Mouse (Mus musculus): ENCODE data around the gene Olfr430. TPM values are rescaled to one million over a fixed set of nuclear protein-coding genes. Genes with fewer than 3 reads are reported as not detected.
"Not testable (repeated sequence)": the region's sequence is repeated elsewhere in the genome, so short reads cannot be mapped to it uniquely, and the experiment has no call there.

Olfr430 gene
- polyA plus RNA-seq (2012; rRNA removed) (not detected in 2 replicates), polyA plus RNA-seq (2014; fragmentation: Nextera tagmentation; extraction: Ambion mirVana) (not detected in 2 replicates)

GRCm38 (mm10) chr1:174066305-174066704, at the start of gene Olfr430:
Gene Olfr430, plus strand, starts transcription at chr1:174066605.
- DNase-seq (ENCODE audit: low spot score) (no peak), ATAC-seq (ENCODE audit: low FRiP score, low read depth) (no peak)
- Histone ChIP-seq H3K9me3 (ENCODE audit: control insufficient read depth, low read length) (no peaks in the 10 kb centered on the region), H3K4me1 (ENCODE audit: control insufficient read depth, insufficient read depth, low read length) (no peaks in the 10 kb centered on the region), H3K27ac (replicated peaks; ENCODE audit: low read depth, low read length) (no peak within 1 kb of the TSS), H3K27me3 (ENCODE audit: control insufficient read depth, insufficient read depth, low read length) (no peaks in the 10 kb centered on the region), H3K36me3 (ENCODE audit: control insufficient read depth, insufficient read depth, low read length) (no peaks in the 10 kb centered on the region), H3K4me2 (replicated peaks; ENCODE audit: low read depth, low read length, severe bottlenecking) (no peak within 1 kb of the TSS), H3K9ac (ENCODE audit: low read depth, low read length, severe bottlenecking) (no peak within 1 kb of the TSS), H3K4me3 (replicated peaks; ENCODE audit: low read length) (no peak within 1 kb of the TSS)
- no peak for TF ChIP-seq POLR2A (IDR thresholded peaks at IDR 0.05; ENCODE audit: borderline replicate concordance, extremely low read depth, insufficient read depth, insufficient read length)
- 85% methylated on average over 3 of the region's 3 CpGs for WGBS

- Histone ChIP-seq H3K27me3 (ENCODE audit: control insufficient read depth, insufficient read depth, low read length) (no peaks in the 10 kb centered on the region), H3K9ac (ENCODE audit: low read depth, low read length, severe bottlenecking) (no peak within 1 kb of the TSS), H3K4me1 (ENCODE audit: control insufficient read depth, insufficient read depth, low read length) (no peaks in the 10 kb centered on the region), H3K36me3 (ENCODE audit: control insufficient read depth, insufficient read depth, low read length) (no peaks in the 10 kb centered on the region), H3K4me2 (replicated peaks; ENCODE audit: low read depth, low read length, severe bottlenecking) (no peak within 1 kb of the TSS), H3K4me3 (replicated peaks; ENCODE audit: low read length) (no peak within 1 kb of the TSS), H3K9me3 (ENCODE audit: control insufficient read depth, low read length) (no peaks in the 10 kb centered on the region), H3K27ac (replicated peaks; ENCODE audit: low read depth, low read length) (no peak within 1 kb of the TSS)
- DNase-seq (ENCODE audit: low spot score) (no peak), ATAC-seq (ENCODE audit: low FRiP score, low read depth) (no peak)
- 45% methylated on average over 1 of the region's 1 CpGs for WGBS
- TF ChIP-seq POLR2A (IDR thresholded peaks at IDR 0.05; ENCODE audit: borderline replicate concordance, extremely low read depth, insufficient read depth, insufficient read length): no peak
These were observed 34.7 kb upstream of the Olfr430 start, which contains the start of gene Ifi205 for GRCm38 (mm10) chr1:174031698-174032097. Gene Ifi205, minus strand, starts transcription at chr1:174031810.

- Histone ChIP-seq H3K4me3 (replicated peaks; ENCODE audit: low read length) (no peak overlapping the region), H3K9me3 (ENCODE audit: control insufficient read depth, low read length) (no peaks in the 10 kb centered on the region), H3K27me3 (ENCODE audit: control insufficient read depth, insufficient read depth, low read length) (no peaks in the 10 kb centered on the region), H3K27ac (replicated peaks; ENCODE audit: low read depth, low read length) (no peak overlapping the region), H3K36me3 (ENCODE audit: control insufficient read depth, insufficient read depth, low read length) (no peaks in the 10 kb centered on the region), H3K4me1 (ENCODE audit: control insufficient read depth, insufficient read depth, low read length) (no peaks in the 10 kb centered on the region), H3K9ac (ENCODE audit: low read depth, low read length, severe bottlenecking) (no peak overlapping the region), H3K4me2 (replicated peaks; ENCODE audit: low read depth, low read length, severe bottlenecking) (no peak overlapping the region)
- DNase-seq (ENCODE audit: low spot score) (no peak), ATAC-seq (ENCODE audit: low FRiP score, low read depth) (no peak)
- TF ChIP-seq POLR2A (IDR thresholded peaks at IDR 0.05; ENCODE audit: borderline replicate concordance, extremely low read depth, insufficient read depth, insufficient read length): no peak
- WGBS: 33% methylated on average over 4 of the region's 4 CpGs
These were observed 30.6 kb upstream of the Olfr430 start for GRCm38 (mm10) chr1:174035841-174036240.

- no peak overlapping the region for H3K9ac ChIP-seq (ENCODE audit: low read depth, low read length, severe bottlenecking)
- WGBS: 89% methylated on average over 3 of the region's 3 CpGs
- H3K4me3 ChIP-seq (replicated peaks; ENCODE audit: low read length): no peak overlapping the region
- no peaks in the 10 kb centered on the region for H3K27me3 ChIP-seq (ENCODE audit: control insufficient read depth, insufficient read depth, low read length)
- H3K4me2 ChIP-seq (replicated peaks; ENCODE audit: low read depth, low read length, severe bottlenecking): no peak overlapping the region
- no peaks in the 10 kb centered on the region for H3K36me3 ChIP-seq (ENCODE audit: control insufficient read depth, insufficient read depth, low read length)
- ATAC-seq (ENCODE audit: low FRiP score, low read depth) (no peak), DNase-seq (ENCODE audit: low spot score) (no peak)
- H3K27ac ChIP-seq (replicated peaks; ENCODE audit: low read depth, low read length): no peak overlapping the region
- TF ChIP-seq POLR2A (IDR thresholded peaks at IDR 0.05; ENCODE audit: borderline replicate concordance, extremely low read depth, insufficient read depth, insufficient read length): no peak
- no peaks in the 10 kb centered on the region for H3K4me1 ChIP-seq (ENCODE audit: control insufficient read depth, insufficient read depth, low read length)
- H3K9me3 ChIP-seq (ENCODE audit: control insufficient read depth, low read length): no peaks in the 10 kb centered on the region
These were observed 27.9 kb upstream of the Olfr430 start for GRCm38 (mm10) chr1:174038480-174038879.

GRCm38 (mm10) chr1:174040523-174041177, 25.8 kb upstream of the Olfr430 start, which contains the start of gene Olfr433:
Gene Olfr433, plus strand, starts transcription at chr1:174040705.
- ATAC-seq (ENCODE audit: low FRiP score, low read depth) (no peak), DNase-seq (ENCODE audit: low spot score) (peak; percentile 5)
- no peak within 1 kb of the TSS for H3K4me2 ChIP-seq (replicated peaks; ENCODE audit: low read depth, low read length, severe bottlenecking)
- H3K9me3 ChIP-seq (ENCODE audit: control insufficient read depth, low read length): no peaks in the 10 kb centered on the region
- no peaks in the 10 kb centered on the region for H3K27me3 ChIP-seq (ENCODE audit: control insufficient read depth, insufficient read depth, low read length)
- H3K4me3 ChIP-seq (replicated peaks; ENCODE audit: low read length): no peak within 1 kb of the TSS
- H3K27ac ChIP-seq (replicated peaks; ENCODE audit: low read depth, low read length): no peak within 1 kb of the TSS
- H3K4me1 ChIP-seq (ENCODE audit: control insufficient read depth, insufficient read depth, low read length): no peaks in the 10 kb centered on the region
- H3K36me3 ChIP-seq (ENCODE audit: control insufficient read depth, insufficient read depth, low read length): no peaks in the 10 kb centered on the region
- 74% methylated on average over 7 of the region's 7 CpGs for WGBS
- TF ChIP-seq POLR2A (IDR thresholded peaks at IDR 0.05; ENCODE audit: borderline replicate concordance, extremely low read depth, insufficient read depth, insufficient read length): no peak
- no peak within 1 kb of the TSS for H3K9ac ChIP-seq (ENCODE audit: low read depth, low read length, severe bottlenecking)

GRCm38 (mm10) chr1:174042091-174042884, 24.1 kb upstream of the Olfr430 start:
- not testable (repeated sequence) for H3K27ac ChIP-seq (replicated peaks; ENCODE audit: low read depth, low read length)

More at GRCm38 (mm10) chr1:174042091-174042884, 24.1 kb upstream of the Olfr430 start:
- H3K9me3 ChIP-seq (ENCODE audit: control insufficient read depth, low read length); H3K36me3 ChIP-seq (ENCODE audit: control insufficient read depth, insufficient read depth, low read length); ATAC-seq (ENCODE audit: low FRiP score, low read depth); H3K4me1 ChIP-seq (ENCODE audit: control insufficient read depth, insufficient read depth, low read length); H3K4me2 ChIP-seq (replicated peaks; ENCODE audit: low read depth, low read length, severe bottlenecking); H3K27me3 ChIP-seq (ENCODE audit: control insufficient read depth, insufficient read depth, low read length); H3K9ac ChIP-seq (ENCODE audit: low read depth, low read length, severe bottlenecking); DNase-seq (ENCODE audit: low spot score); H3K4me3 ChIP-seq (replicated peaks; ENCODE audit: low read length): not testable (repeated sequence)
- WGBS: 89% methylated on average over 12 of the region's 12 CpGs

All from limb, embryonic 14.5 days (tissue).